Mouse (Mus musculus) small intestine, adult 2 months (tissue): ENCODE results near the gene Vps13a.

Source experiments
- CTCF ChIP-seq: fragments of 200-500 bp; IDR thresholded peaks from 2 replicates; pipeline ENCODE4 v1.5.1; 2012; ENCODE audit warnings: low read depth, mild to moderate bottlenecking, control low read depth, inconsistent platforms, low read length, moderate library complexity, mixed read lengths; ENCODE audit not compliant: insufficient replicate concordance, insufficient read length; ENCODE audit errors: extremely low read depth
- POLR2A ChIP-seq: fragments of 200-500 bp; IDR thresholded peaks from 2 replicates; pipeline ENCODE4 v1.6.1; 2012; ENCODE audit warnings: low read depth, mild to moderate bottlenecking, control low read depth, inconsistent platforms, low read length, moderate library complexity

DNA sequence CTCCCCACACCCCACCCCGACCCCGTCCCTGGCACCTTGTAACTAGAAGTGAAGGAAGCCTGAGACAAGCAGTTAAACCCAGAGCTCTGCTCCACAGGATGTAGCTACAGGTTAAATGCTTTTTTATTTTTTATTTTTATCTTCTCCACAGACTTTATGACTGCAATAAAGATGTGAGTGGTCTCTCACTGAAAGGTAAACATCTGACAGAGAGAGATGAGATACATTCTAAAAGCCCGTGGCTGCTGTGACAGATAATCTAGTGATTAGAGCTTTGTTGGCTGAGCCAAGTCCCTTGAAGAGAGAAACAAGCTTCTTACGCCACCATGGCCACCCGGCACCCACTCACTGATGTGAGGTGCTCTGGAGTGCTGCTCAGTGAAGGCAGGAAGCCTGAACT is 34.1 kb upstream of the Vps13a start:
- no peak for TF ChIP-seq POLR2A
- no peak for TF ChIP-seq CTCF
